Mouse (Mus musculus) kidney, adult 10 weeks (tissue): Measurements from ENCODE around the gene Plekha6. TPM values are rescaled to one million over a fixed set of nuclear protein-coding genes. Genes with fewer than 3 reads are reported as not detected.

Source experiments
- polyA plus RNA-seq: library from polyadenylated mRNA; stranded (reverse); fragments of 350-450 nt; fragmentation: Illumina TruSeq; extraction: RNeasy Lipid Tissue Mini Kit (QIAGEN cat#74804); gene quantifications from one replicate; pipeline ENCODE4 v1.2.3, GENCODE M21; 2014; ENCODE audit warnings: low read depth, low replicate concordance

Plekha6 gene
- 18.7 TPM for polyA plus RNA-seq

GRCm38 (mm10) chr1:133163820-133164431 is at the start of gene Plekha6:
TSS of gene Plekha6 (plus strand) at chr1:133164210.

GRCm38 (mm10) chr1:133130638-133131560 is 33.1 kb upstream of the Plekha6 start, which contains the start of gene Ppp1r15b:
TSS of gene Ppp1r15b (plus strand) at chr1:133131143.

GRCm38 (mm10) chr1:133309652-133310267 is 145.8 kb downstream of the Plekha6 start, which contains the start of gene Golt1a:
TSS of gene Golt1a (plus strand) at chr1:133309800.

GRCm38 (mm10) chr1:133321267-133321925 is 157.4 kb downstream of the Plekha6 start, which contains the start of gene Kiss1:
TSS of gene Kiss1 (plus strand) at chr1:133321875.

GRCm38 (mm10) chr1:133350210-133350609 is 186.2 kb downstream of the Plekha6 start, which contains the start of gene Ren1:
TSS of gene Ren1 (plus strand) at chr1:133350510.

Other genes starting within 250 kb of the Plekha6 start
- gene Mdm4, start 133.6 kb upstream of the Plekha6 start, polyA plus RNA-seq: 53.2 TPM
- 0.61 TPM for gene Pik3c2b, start 118.5 kb upstream of the Plekha6 start, polyA plus RNA-seq
- gene Ppp1r15b, start 33.1 kb upstream of the Plekha6 start, polyA plus RNA-seq: 74.5 TPM
- gene Golt1a, start 145.6 kb downstream of the Plekha6 start, polyA plus RNA-seq: 3.4 TPM
- not detected for gene Kiss1, start 157.7 kb downstream of the Plekha6 start, polyA plus RNA-seq
- 2.1 TPM for gene Ren1, start 186.3 kb downstream of the Plekha6 start, polyA plus RNA-seq
- gene Etnk2, start 199.4 kb downstream of the Plekha6 start, polyA plus RNA-seq: 2.6 TPM